Mouse (Mus musculus): ENCODE measurements around the gene Plscr2.

The Plscr2 gene

DNA sequence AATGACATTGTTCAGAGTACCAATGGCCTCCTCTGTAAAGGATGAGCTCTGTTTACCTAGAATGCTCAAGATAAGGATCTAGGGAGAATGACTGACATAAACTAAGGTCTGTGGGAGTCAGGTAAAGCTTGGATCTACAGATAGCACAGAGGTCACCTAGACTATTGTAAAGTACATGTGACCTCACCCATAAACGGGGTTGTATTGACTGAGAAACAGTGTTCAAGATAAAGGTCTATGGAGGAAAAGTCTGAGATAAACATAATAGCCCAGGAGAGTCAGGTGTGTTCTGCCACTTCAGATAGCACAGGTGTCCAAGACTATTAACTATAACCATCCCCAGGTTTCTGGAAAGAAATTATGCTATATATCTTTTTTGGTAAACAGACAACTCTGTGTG lies 63.6 kb downstream of the Plscr2 start:
- DNase-seq (ENCODE audit: extremely low read depth, low read depth) = no peak

All from MEL-GATA-1-ER (cell line).